Mouse (Mus musculus): ENCODE measurements around the gene Scnm1. TPM values are rescaled to one million over a fixed set of nuclear protein-coding genes. Genes with fewer than 3 reads are reported as not detected.
A peak's percentile ranks its signal among the peaks of the same experiment; 100 is the strongest.

Scnm1 gene
- polyA plus RNA-seq, 1 experiment from 2014 or later = 62.7 TPM

DNA sequence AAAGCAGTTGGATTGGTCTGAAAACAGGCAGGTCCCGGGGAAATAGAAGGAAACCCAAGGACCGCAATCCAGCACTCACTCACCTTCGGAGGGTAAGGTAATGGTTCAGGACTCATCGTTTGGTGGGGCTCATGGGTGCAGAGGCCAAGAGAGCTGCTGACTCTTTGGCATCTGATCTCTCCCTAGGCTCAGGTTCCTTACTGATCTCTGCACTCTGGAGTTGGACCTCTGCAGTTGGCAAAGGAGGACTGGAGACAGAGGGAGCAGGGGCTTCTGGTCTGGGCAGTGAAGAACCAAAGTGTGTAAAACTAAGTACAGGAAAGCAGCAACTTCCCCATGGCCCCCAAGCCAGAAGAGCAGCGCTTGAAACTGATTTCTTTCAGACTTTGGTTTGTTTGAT lies 3.7 kb downstream of the Scnm1 start:
- peaks cover 1% of the 10 kb centered on the region for H3K4me1 ChIP-seq (ENCODE audit: insufficient read depth)
- ATAC-seq (ENCODE audit: insufficient read depth) = no peak
- TF ChIP-seq CTCF (IDR thresholded peaks at IDR 0.05; ENCODE audit: low read depth) = no peak
- no peak overlapping the region for H3K9ac ChIP-seq
- no peak for DNase-seq
- WGBS = 77% methylated on average over 5 of the region's 5 CpGs
- no peak overlapping the region for H3K27ac ChIP-seq (ENCODE audit: low read depth)
- no peaks in the 10 kb centered on the region for H3K9me3 ChIP-seq (ENCODE audit: low read depth, low read length)
- H3K27me3 ChIP-seq (ENCODE audit: insufficient read depth, low read length) = no peaks in the 10 kb centered on the region
- H3K36me3 ChIP-seq (ENCODE audit: insufficient read depth) = peaks cover 25% of the 10 kb centered on the region
- H3K4me3 ChIP-seq (ENCODE audit: low read depth, low read length) = no peak overlapping the region
- no peak overlapping the region for H3K4me2 ChIP-seq

DNA sequence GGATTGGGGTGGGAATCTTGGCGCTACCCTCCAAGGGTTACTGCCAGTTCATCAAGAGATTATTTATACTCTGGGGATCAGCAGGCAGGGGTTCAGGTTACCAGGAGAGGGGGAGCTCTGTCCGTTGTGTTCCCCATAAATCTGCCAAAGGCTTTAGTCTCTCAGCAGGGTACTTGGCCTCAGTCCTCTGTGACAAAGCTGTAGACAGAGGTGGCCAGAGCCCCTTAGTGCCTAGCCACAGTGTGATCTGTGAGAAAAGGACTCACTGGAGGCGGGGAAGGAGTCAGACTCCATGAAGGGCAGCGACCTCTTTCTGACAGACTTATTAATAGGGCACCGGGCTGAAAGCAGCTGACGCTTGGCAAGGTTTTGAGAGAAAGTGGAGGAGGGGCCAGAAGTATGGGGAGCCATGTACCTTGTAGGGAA lies 4.6 kb downstream of the Scnm1 start:
- Histone ChIP-seq H3K4me3 (ENCODE audit: low read depth, low read length) (no peak overlapping the region), H3K4me2 (no peak overlapping the region), H3K9me3 (ENCODE audit: low read depth, low read length) (no peaks in the 10 kb centered on the region), H3K27ac (ENCODE audit: low read depth) (no peak overlapping the region), H3K4me1 (ENCODE audit: insufficient read depth) (peaks cover 5% of the 10 kb centered on the region), H3K9ac (no peak overlapping the region), H3K27me3 (ENCODE audit: insufficient read depth, low read length) (no peaks in the 10 kb centered on the region), H3K36me3 (ENCODE audit: insufficient read depth) (peaks cover 25% of the 10 kb centered on the region)
- TF ChIP-seq CTCF (IDR thresholded peaks at IDR 0.05; ENCODE audit: low read depth) = no peak
- ATAC-seq (ENCODE audit: insufficient read depth) (no peak), DNase-seq (no peak)
- 40% methylated on average over 6 of the region's 6 CpGs for WGBS

DNA sequence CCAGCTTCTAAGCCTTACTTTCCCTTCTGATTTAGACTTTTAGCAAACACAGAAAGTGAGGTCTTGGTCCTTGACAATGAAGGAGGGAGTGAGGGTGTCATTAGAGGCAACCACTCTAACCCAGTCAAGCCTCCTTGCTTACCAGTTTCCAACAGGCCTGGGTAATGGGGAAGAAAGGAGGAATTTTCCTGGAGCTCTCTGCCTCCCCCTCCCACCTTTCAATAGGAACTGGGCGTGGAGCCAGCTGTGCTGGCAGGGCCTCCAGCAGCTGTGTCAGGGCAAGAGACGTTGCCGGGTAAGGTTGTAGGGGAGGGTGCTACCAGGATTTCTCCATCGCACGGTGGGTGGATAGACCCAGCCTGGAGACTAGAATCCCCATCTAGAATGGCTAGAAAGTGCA lies 8.8 kb downstream of the Scnm1 start:
- Histone ChIP-seq H3K9ac (no peak overlapping the region; the same call in 1 of the 2 replicates), H3K4me3 (ENCODE audit: low read depth, low read length) (no peak overlapping the region), H3K4me1 (ENCODE audit: insufficient read depth) (peaks cover 5% of the 10 kb centered on the region), H3K27me3 (ENCODE audit: insufficient read depth, low read length) (no peaks in the 10 kb centered on the region), H3K9me3 (ENCODE audit: low read depth, low read length) (no peaks in the 10 kb centered on the region), H3K27ac (ENCODE audit: low read depth) (peak overlapping the region; percentile 47), H3K36me3 (ENCODE audit: insufficient read depth) (peaks cover 49% of the 10 kb centered on the region), H3K4me2 (no peak overlapping the region)
- no peak for TF ChIP-seq CTCF (IDR thresholded peaks at IDR 0.05; ENCODE audit: low read depth)
- ATAC-seq (ENCODE audit: insufficient read depth) (peak; percentile 39; the same call in 1 of the 2 replicates), DNase-seq (peak; percentile 81)
- 4% methylated on average over 5 of the region's 5 CpGs for WGBS

DNA sequence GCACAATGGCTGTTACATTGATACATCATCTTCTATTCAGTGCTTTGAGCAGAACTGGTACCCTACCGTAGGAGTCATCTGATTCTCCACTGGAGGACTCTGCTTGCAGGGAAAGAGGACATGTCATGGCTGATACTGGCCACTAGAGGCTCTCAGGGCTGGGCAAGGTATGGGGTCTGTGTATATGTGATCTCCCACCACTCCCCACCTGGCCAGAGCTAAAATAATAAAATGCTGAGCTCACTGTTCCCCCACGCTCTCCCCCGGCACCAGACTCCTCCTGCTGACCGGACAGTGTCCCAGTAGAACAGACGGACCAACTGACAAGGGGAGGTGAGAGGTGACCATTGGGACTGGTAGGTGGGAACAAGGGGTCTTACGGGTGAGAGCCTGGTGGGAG lies 9.6 kb downstream of the Scnm1 start, which contains the start of gene Tmod4:
Gene Tmod4 (plus strand): TSS at position 231 of the 400 bp plus-strand sequence.
- H3K27ac ChIP-seq (ENCODE audit: low read depth) = peak within 1 kb of the TSS; percentile 47
- H3K27me3 ChIP-seq (ENCODE audit: insufficient read depth, low read length) = no peaks in the 10 kb centered on the region
- TF ChIP-seq CTCF (IDR thresholded peaks at IDR 0.05; ENCODE audit: low read depth) = peak; percentile 71
- no peaks in the 10 kb centered on the region for H3K9me3 ChIP-seq (ENCODE audit: low read depth, low read length)
- H3K36me3 ChIP-seq (ENCODE audit: insufficient read depth) = peaks cover 50% of the 10 kb centered on the region
- peak; percentile 32; the same call in 1 of the 2 replicates for ATAC-seq (ENCODE audit: insufficient read depth)
- peak; percentile 29 for DNase-seq
- H3K4me2 ChIP-seq = no peak within 1 kb of the TSS
- H3K4me3 ChIP-seq (ENCODE audit: low read depth, low read length) = no peak within 1 kb of the TSS
- no peak within 1 kb of the TSS; the same call in 1 of the 2 replicates for H3K9ac ChIP-seq
- WGBS = 51% methylated on average over 6 of the region's 6 CpGs
- H3K4me1 ChIP-seq (ENCODE audit: insufficient read depth) = peaks cover 5% of the 10 kb centered on the region

DNA sequence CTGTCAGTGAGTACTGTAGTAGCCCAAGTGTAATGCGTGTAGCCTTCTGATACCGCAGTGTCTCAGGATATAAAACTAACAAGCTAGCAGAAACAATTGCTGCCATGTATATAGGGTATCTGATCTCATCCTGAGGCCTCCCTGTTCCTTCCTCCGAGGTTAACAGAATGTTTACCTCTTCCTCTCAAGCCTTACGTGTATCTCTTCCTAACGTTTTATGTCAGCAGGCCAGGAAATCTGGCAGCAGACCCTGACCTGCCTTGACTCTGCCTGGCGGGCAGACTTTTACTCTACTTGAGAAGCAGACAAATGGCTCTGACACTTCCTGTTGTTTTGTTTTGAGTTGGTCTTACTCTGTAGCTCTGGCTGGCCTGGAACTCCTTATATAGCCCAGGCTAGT lies 12.2 kb downstream of the Scnm1 start:
- TF ChIP-seq CTCF (IDR thresholded peaks at IDR 0.05; ENCODE audit: low read depth) = no peak
- H3K4me2 ChIP-seq = no peak overlapping the region

GRCm38 (mm10) chr3:95117751-95118150 lies 16.1 kb downstream of the Scnm1 start:
- H3K27me3 ChIP-seq (ENCODE audit: insufficient read depth, low read length) = no peaks in the 10 kb centered on the region
- WGBS = 93% methylated on average over 2 of the region's 2 CpGs
- TF ChIP-seq CTCF (IDR thresholded peaks at IDR 0.05; ENCODE audit: low read depth) = no peak
- no peaks in the 10 kb centered on the region for H3K9me3 ChIP-seq (ENCODE audit: low read depth, low read length)
- H3K27ac ChIP-seq (ENCODE audit: low read depth) = no peak overlapping the region
- no peak for DNase-seq
- no peak overlapping the region for H3K4me3 ChIP-seq (ENCODE audit: low read depth, low read length)
- H3K9ac ChIP-seq = no peak overlapping the region
- H3K36me3 ChIP-seq (ENCODE audit: insufficient read depth) = peaks cover 80% of the 10 kb centered on the region
- H3K4me2 ChIP-seq = no peak overlapping the region
- ATAC-seq (ENCODE audit: insufficient read depth) = no peak
- no peaks in the 10 kb centered on the region for H3K4me1 ChIP-seq (ENCODE audit: insufficient read depth)

More for the DNA sequence above, 12.2 kb downstream of the Scnm1 start:
- Histone ChIP-seq H3K9ac (no peak overlapping the region), H3K4me1 (ENCODE audit: insufficient read depth) (peaks cover 5% of the 10 kb centered on the region), H3K27me3 (ENCODE audit: insufficient read depth, low read length) (no peaks in the 10 kb centered on the region), H3K4me3 (ENCODE audit: low read depth, low read length) (no peak overlapping the region), H3K9me3 (ENCODE audit: low read depth, low read length) (no peaks in the 10 kb centered on the region), H3K36me3 (ENCODE audit: insufficient read depth) (peaks cover 67% of the 10 kb centered on the region), H3K27ac (ENCODE audit: low read depth) (peak overlapping the region; percentile 73)
- WGBS = 52% methylated on average over 6 of the region's 6 CpGs
- DNase-seq (peak; percentile 69), ATAC-seq (ENCODE audit: insufficient read depth) (peak; percentile 59)

- Histone ChIP-seq H3K4me1 (ENCODE audit: insufficient read depth) (peaks cover 7% of the 10 kb centered on the region; the same call in 1 of the 2 replicates), H3K4me3 (ENCODE audit: low read depth, low read length) (peak overlapping the region; percentile 75; the same call in 1 of the 2 replicates), H3K9ac (no peak overlapping the region), H3K27ac (ENCODE audit: low read depth) (no peak overlapping the region), H3K9me3 (ENCODE audit: low read depth, low read length) (no peaks in the 10 kb centered on the region), H3K27me3 (ENCODE audit: insufficient read depth, low read length) (no peaks in the 10 kb centered on the region), H3K4me2 (peak overlapping the region; percentile 60), H3K36me3 (ENCODE audit: insufficient read depth) (peaks cover 30% of the 10 kb centered on the region)
- no peak for DNase-seq
- ATAC-seq (ENCODE audit: insufficient read depth) = no peak
- WGBS = 96% methylated on average over 1 of the region's 1 CpGs
- no peak for TF ChIP-seq CTCF (IDR thresholded peaks at IDR 0.05; ENCODE audit: low read depth)
These were observed 21.1 kb downstream of the Scnm1 start for GRCm38 (mm10) chr3:95112760-95113159.

Measured in lung, embryonic 14.5 days (tissue).